Mouse (Mus musculus) lung, adult 2 months (tissue): ENCODE measurements around the gene Ttc25.
A peak's percentile ranks its signal among the peaks of the same experiment; 100 is the strongest.

ENCODE experiments used
- CTCF ChIP-seq: fragments of 200-500 bp; IDR thresholded peaks from 2 replicates; pipeline ENCODE4 v1.5.1; 2011; ENCODE audit warnings: mild to moderate bottlenecking, low read length, control low read depth; ENCODE audit not compliant: insufficient read depth
- POLR2A ChIP-seq: fragments of 200-500 bp; IDR thresholded peaks from 2 replicates; pipeline ENCODE4 v1.6.1; 2011; ENCODE audit warnings: low read depth, mild to moderate bottlenecking, control low read depth, low read length, borderline replicate concordance; ENCODE audit errors: extremely low read depth

GRCm38 (mm10) chr11:100527458-100528374, 17.7 kb upstream of the Ttc25 start, which contains the start of gene Acly:
- TF ChIP-seq POLR2A (peak; percentile 96), CTCF (no peak)
